ENCODE assay signal across 15 mouse cellular contexts in the genomic region with DNA sequence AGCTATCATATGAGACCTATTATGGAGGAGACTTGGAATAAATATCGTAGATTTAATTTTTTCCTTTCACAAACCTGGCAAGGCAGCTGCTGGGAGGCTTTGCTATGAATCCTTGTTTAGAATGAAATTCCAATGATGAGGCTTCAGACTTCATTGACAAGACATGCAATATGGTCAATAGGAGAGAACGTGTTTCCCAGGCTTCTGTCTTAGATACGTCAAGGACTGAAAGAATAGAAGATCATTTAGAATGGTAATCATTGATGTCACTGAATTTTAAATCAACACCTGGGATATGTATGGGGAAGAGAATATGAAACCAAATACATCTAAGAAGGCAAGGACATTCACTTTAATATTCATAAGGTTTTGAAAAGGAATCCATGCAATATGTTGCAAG.
DNase-seq lines count a peak whose midpoint lies in the region; ATAC-seq lines count a peak whose summit lies in the region.
"Had no signal": no experiment of that assay in that cellular context is flagged by ENCODE, and none has a peak within 500 bp of the region (broad histone marks: within the 10 kb centered on the region; RNA-seq: fewer than 3 reads in every experiment).

No protein-coding gene starts in this region.

- no peaks in the 10 kb centered on the region for H3K27me3 ChIP-seq in forebrain, embryonic 14.5 days (replicated peaks; ENCODE audit: control insufficient read depth, insufficient read depth, low read length)
- no peaks in the 10 kb centered on the region for H3K27me3 ChIP-seq in forebrain, embryonic 12.5 days
- no peaks in the 10 kb centered on the region for H3K27me3 ChIP-seq in forebrain, embryonic 16.5 days (replicated peaks; ENCODE audit: control insufficient read depth, insufficient read depth, low read length)
- no peaks in the 10 kb centered on the region for H3K27me3 ChIP-seq in forebrain, embryonic 10.5 days (ENCODE audit: poor library complexity, severe bottlenecking)
- no peaks in the 10 kb centered on the region for H3K27me3 ChIP-seq in hindbrain, embryonic 13.5 days
- H3K27me3 ChIP-seq: embryonic facial prominence, embryonic 12.5 days had no signal

- H3K36me3 ChIP-seq in forebrain, embryonic 14.5 days (ENCODE audit: control insufficient read depth, insufficient read depth, low read length) = no peaks in the 10 kb centered on the region
- no peaks in the 10 kb centered on the region for H3K36me3 ChIP-seq in forebrain, embryonic 12.5 days (replicated peaks)
- no peaks in the 10 kb centered on the region for H3K36me3 ChIP-seq in forebrain, embryonic 16.5 days (ENCODE audit: control insufficient read depth, insufficient read depth)
- H3K36me3 ChIP-seq in forebrain, embryonic 10.5 days (replicated peaks) = no peaks in the 10 kb centered on the region
- H3K36me3 ChIP-seq in hindbrain, embryonic 13.5 days = no peaks in the 10 kb centered on the region
- H3K36me3 ChIP-seq: embryonic facial prominence, embryonic 10.5 days; embryonic facial prominence, embryonic 12.5 days had no signal

- ATAC-seq in forebrain, embryonic 14.5 days = peak; percentile 72
- ATAC-seq in forebrain, embryonic 12.5 days (ENCODE audit: low FRiP score) = no peak
- ATAC-seq in forebrain, embryonic 16.5 days = peak; percentile 72
- no peak for ATAC-seq in hindbrain, embryonic 13.5 days (ENCODE audit: low FRiP score)

- no peak overlapping the region for H3K4me2 ChIP-seq in forebrain, embryonic 14.5 days (ENCODE audit: low read length)
- H3K4me2 ChIP-seq in forebrain, embryonic 12.5 days = no peak overlapping the region
- H3K4me2 ChIP-seq in forebrain, embryonic 16.5 days (ENCODE audit: low read length) = no peak overlapping the region
- no peak overlapping the region for H3K4me2 ChIP-seq in hindbrain, embryonic 13.5 days
- H3K4me2 ChIP-seq: embryonic facial prominence, embryonic 12.5 days had no signal

- no peaks in the 10 kb centered on the region for H3K9me3 ChIP-seq in forebrain, embryonic 14.5 days (replicated peaks; ENCODE audit: control insufficient read depth, low read length)
- H3K9me3 ChIP-seq in forebrain, embryonic 12.5 days = no peaks in the 10 kb centered on the region
- no peaks in the 10 kb centered on the region for H3K9me3 ChIP-seq in forebrain, embryonic 16.5 days (ENCODE audit: control insufficient read depth, low read length)
- H3K9me3 ChIP-seq in forebrain, embryonic 10.5 days = no peaks in the 10 kb centered on the region
- no peaks in the 10 kb centered on the region for H3K9me3 ChIP-seq in hindbrain, embryonic 13.5 days
- H3K9me3 ChIP-seq: embryonic facial prominence, embryonic 10.5 days; embryonic facial prominence, embryonic 12.5 days had no signal

- WGBS in forebrain, embryonic 14.5 days = 61% methylated on average over 3 of the region's 3 CpGs
- 69% methylated on average over 3 of the region's 3 CpGs for WGBS in forebrain, embryonic 12.5 days
- WGBS in forebrain, embryonic 16.5 days = 51% methylated on average over 3 of the region's 3 CpGs
- WGBS in forebrain, embryonic 10.5 days = 86% methylated on average over 3 of the region's 3 CpGs
- 63% methylated on average over 3 of the region's 3 CpGs for WGBS in hindbrain, embryonic 13.5 days

- H3K4me3 ChIP-seq in forebrain, embryonic 14.5 days (ENCODE audit: low read depth, low read length) = no peak overlapping the region
- H3K4me3 ChIP-seq in forebrain, embryonic 12.5 days (replicated peaks) = no peak overlapping the region
- no peak overlapping the region for H3K4me3 ChIP-seq in forebrain, embryonic 16.5 days (replicated peaks; ENCODE audit: low read length)
- H3K4me3 ChIP-seq in forebrain, embryonic 10.5 days = no peak overlapping the region
- no peak overlapping the region for H3K4me3 ChIP-seq in hindbrain, embryonic 13.5 days
- H3K4me3 ChIP-seq: embryonic facial prominence, embryonic 10.5 days; embryonic facial prominence, embryonic 12.5 days had no signal

- H3K4me1 ChIP-seq in forebrain, embryonic 14.5 days (ENCODE audit: control insufficient read depth, insufficient read depth, low read length) = no peaks in the 10 kb centered on the region
- no peaks in the 10 kb centered on the region for H3K4me1 ChIP-seq in forebrain, embryonic 12.5 days
- no peaks in the 10 kb centered on the region for H3K4me1 ChIP-seq in forebrain, embryonic 16.5 days (replicated peaks; ENCODE audit: control insufficient read depth, insufficient read depth, low read length)
- no peaks in the 10 kb centered on the region for H3K4me1 ChIP-seq in forebrain, embryonic 10.5 days
- no peaks in the 10 kb centered on the region for H3K4me1 ChIP-seq in hindbrain, embryonic 13.5 days (replicated peaks)
- H3K4me1 ChIP-seq: embryonic facial prominence, embryonic 10.5 days; embryonic facial prominence, embryonic 12.5 days had no signal

- peak; percentile 71 for DNase-seq in forebrain, embryonic 14.5 days (ENCODE audit: low spot score)
- no peak for DNase-seq in forebrain, embryonic 10.5 days (ENCODE audit: extremely low spot score, low spot score)
- DNase-seq: adrenal gland, adult 2 months; adrenal gland, postnatal 10 days; adrenal gland, postnatal 25 days; cerebellum, adult 11-12 months; cerebellum, adult 2 months; cerebellum, adult 9-10 months; cerebellum, postnatal 10 days; cerebellum, postnatal 25 days had no signal

- H3K27ac ChIP-seq in forebrain, embryonic 14.5 days (ENCODE audit: low read depth, low read length) = no peak overlapping the region
- no peak overlapping the region for H3K27ac ChIP-seq in forebrain, embryonic 12.5 days
- no peak overlapping the region for H3K27ac ChIP-seq in forebrain, embryonic 16.5 days (ENCODE audit: low read length)
- H3K27ac ChIP-seq in forebrain, embryonic 10.5 days = no peak overlapping the region
- no peak overlapping the region for H3K27ac ChIP-seq in hindbrain, embryonic 13.5 days
- H3K27ac ChIP-seq: embryonic facial prominence, embryonic 10.5 days; embryonic facial prominence, embryonic 12.5 days had no signal

- no peak overlapping the region for H3K9ac ChIP-seq in forebrain, embryonic 14.5 days (ENCODE audit: low read length)
- H3K9ac ChIP-seq in forebrain, embryonic 12.5 days = no peak overlapping the region
- no peak overlapping the region for H3K9ac ChIP-seq in forebrain, embryonic 16.5 days (replicated peaks; ENCODE audit: low read depth, low read length)
- H3K9ac ChIP-seq in hindbrain, embryonic 13.5 days = no peak overlapping the region
- H3K9ac ChIP-seq: embryonic facial prominence, embryonic 12.5 days had no signal

Comparison
In these comparisons a context has a peak if more than half of its experiments do, and no peak if none do; other contexts are left out.
1. ATAC-seq: peak in forebrain, embryonic 14.5 days (single experiment) and forebrain, embryonic 16.5 days (single experiment); none in forebrain, embryonic 12.5 days (single experiment) and hindbrain, embryonic 13.5 days (single experiment).